Mouse (Mus musculus): ENCODE results near the gene Padi1.

Gene Padi1

DNA sequence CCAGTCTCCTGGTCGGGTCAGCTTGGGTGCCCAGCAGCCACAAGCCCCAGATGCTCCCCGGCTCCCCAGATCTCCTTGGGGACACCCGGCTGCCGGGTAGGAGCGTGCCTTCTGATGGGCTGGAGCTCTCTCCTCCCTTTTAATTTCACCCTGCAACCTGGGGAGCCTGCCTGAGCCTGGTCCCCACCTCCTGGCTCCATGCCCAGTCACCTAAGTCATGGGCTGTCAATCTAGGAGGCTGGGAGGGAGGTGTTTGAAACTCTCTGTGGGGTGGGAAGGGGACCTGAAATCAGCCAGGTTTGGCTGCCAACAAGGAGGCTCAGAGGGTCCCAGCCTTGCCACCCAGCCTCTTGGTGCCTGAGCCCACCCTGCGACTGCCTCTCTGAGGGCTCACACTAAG, at the start of gene Padi1:
Gene Padi1, minus strand, starts transcription at position 113 of the 400 bp plus-strand sequence.
- no peak for DNase-seq (ENCODE audit: low spot score in 2 of 2)

DNA sequence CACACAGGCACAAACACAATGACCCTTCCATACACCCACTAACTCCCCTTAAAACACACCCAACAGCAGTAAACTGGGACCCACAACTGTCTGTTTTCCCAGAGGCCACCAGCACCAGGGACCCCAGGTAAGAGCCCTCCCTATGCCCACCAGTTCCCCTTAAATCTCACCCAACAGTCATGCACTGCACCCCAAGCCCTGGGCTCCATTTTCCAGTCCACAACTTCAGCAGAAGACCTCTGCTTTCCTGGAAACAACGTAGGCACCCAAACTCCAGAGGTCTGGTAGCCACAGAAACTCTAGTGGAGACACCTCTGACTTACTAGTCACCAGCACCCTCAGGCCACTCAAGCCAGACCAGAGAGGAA, 46.6 kb upstream of the Padi1 start:
- no peak for DNase-seq (ENCODE audit: low spot score in 2 of 2)

DNA sequence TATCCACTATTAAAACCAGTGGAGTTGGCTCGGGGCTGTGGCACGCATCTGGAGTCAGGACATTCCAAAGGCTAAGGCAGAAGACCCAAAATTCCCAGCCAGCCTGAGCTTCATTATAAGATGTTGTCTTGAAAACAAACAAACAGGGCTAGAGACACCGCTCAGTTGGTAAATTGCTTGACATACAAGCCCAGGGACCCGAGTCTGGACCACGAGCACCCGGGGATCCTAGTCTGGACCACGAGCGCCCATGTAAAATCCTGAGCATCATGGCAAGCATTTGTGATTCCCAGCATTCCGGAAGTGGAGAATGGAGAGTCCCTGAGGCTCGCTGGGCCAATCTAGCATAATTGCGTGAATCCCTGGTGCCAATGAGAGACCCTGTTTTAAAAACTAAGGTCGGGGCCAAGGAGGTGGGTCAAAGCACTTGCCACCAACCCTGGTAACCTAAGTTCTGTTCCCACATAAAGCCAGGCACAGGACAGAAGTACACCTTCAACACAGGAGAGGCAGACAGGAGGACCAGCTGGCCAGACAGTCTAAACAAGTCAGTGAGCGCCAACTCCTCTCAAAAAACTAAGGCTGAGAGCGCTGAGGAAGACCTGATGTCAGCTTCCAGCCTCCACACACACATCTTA, 46.1 kb upstream of the Padi1 start:
- no peak for DNase-seq (ENCODE audit: low spot score in 2 of 2)

DNA sequence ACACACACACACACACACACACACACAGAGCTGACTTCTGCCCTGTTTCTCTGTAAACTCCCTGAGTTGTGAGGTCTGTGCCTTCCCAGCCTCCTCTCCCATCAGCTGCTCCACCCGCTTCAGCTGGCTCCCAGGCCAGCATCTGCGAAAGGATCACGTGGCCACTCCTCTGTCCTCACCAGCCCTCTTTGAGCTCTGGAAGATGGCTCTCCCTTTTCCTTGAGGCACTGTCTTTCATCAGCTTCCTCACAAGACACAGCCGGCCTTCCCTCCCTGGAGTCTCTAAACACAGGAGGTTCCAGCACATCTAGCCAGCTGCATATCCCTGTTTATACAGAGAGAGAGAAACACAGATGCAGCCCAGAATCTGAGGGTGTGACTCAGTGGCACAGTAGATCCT, 38.3 kb upstream of the Padi1 start:
- no peak for DNase-seq (ENCODE audit: low spot score in 2 of 2)

DNA sequence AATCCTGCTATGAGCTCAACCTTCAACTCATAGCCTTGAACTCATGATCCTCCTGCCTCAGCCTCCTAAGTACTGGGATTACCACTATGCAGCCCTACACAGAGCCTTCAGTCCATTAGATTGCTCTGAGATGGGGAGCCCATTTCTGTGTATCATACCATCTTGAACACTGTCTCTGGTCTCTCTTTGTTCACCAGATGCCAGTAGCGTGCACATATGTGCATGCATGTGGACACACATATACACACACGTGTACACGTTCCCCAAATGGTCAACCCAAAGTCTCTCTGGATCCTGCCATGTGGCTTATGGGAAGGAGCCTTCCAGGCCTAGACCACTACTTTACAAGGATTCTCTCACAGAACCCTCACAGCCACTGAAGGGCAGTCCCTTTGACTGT, 37.4 kb upstream of the Padi1 start:
- DNase-seq (ENCODE audit: low spot score in 2 of 2) = no peak

DNA sequence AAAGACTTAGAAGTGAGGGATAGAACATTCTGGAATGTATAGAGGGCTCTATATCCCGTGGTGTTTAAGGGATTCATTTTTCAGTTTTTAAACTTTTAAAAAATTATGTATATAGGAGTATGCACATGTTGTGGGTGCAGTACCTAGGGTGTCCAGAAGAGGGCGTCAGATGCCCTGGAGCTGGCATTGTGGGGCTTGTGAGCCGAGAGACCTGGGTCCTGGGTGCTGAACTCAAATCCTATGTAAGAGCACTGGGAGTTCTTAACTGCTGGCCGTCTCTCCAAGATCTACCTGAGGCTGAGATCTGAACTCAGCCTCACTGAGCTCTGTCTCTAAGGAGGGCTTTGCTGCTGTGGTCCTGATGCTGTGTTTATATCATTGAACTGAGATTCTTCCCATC, 36.8 kb upstream of the Padi1 start:
- DNase-seq (ENCODE audit: low spot score in 2 of 2) = no peak

DNA sequence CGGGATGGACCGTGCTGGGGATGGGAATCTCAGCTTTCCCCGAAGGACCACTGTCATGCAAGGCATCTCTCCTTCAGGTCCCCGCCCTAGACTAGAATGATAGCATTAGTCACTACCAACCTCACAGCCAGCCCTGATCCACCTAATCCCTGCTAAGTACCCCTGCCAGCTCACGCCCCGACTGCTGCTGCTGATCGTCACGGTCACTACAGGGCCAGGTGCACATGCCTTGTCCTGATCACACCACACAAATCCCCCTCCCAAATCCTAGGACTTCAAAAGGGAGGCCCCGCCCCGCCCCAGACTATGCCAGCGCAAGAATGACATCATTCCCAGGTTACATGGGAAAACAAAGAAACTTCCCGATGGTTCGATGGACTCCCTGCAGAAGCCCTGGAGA, 36.2 kb upstream of the Padi1 start:
- DNase-seq (ENCODE audit: low spot score in 2 of 2) = no peak

DNA sequence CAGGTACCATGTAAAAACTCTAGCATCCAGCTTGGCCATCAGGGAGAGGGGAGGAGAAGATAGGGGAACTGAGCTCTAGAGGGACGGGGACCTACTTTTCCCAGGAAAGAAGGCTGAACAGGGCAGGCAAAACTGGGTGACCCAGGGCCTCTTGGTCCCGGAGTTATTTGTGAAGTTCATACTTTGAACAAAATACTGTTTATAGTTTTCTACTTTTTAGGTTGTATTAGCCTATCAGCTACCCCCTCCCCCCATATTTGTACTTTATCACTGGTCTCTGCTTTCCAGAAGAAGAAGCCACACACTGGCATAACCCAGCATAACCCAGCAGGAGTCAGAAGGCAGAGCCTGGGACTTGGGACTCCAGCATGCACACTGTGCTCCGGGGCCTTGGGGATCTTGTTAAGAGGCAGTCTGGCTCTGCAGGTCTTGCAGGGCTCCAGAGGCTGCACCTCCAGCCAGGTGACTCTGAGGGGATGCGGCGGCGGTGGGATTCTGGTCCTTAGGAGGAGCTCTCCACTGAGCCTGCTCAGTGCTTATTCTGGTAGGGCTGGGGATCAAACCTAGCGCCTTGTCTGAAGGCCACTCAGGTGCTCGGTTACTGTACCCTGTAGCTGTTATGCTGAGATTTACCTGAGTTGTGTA, 35.6 kb upstream of the Padi1 start:
- no peak for DNase-seq (ENCODE audit: low spot score in 2 of 2)

DNA sequence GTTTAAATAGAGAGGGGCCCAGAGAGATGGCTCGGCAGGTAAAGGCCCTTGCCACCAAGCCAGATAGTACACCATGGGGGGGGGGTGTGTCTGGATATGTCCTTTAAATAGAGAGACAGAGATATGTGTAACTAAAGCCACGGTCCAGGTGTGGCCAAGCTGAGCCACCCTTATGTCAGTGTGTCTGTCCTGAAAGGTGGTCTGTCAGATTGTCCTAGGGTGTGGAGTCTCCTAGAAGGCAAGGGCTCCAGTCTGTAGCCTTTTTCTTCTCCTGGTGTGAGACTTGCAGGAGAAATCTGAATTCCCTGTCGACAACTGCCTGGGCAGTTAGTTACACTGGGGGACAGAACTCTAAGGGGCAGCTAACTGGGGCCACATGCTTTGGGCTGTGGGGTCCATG, 34.6 kb upstream of the Padi1 start:
- DNase-seq (ENCODE audit: low spot score in 2 of 2) = no peak

DNA sequence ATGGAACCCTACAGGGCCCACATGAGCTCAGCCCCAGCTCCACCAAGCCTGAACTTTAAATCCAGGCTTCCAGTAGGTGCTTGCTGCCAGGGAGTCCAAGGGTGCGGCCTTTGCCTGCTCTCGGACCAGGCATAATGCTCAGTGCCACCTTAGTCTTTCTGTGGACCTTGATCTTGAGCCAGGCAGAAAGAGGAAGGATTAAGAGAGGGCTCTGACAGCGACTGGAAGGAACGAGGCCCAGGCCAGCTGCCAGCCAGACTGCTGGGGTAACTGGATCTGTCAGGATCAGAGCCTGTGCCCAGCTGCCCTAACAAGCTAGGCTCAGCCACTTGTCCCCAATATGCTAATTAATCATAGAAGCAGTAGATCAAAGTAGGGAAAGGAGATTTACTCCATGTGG, 34.2 kb upstream of the Padi1 start:
- peak; percentile 30 to 36 for DNase-seq (ENCODE audit: low spot score in 2 of 2)

DNA sequence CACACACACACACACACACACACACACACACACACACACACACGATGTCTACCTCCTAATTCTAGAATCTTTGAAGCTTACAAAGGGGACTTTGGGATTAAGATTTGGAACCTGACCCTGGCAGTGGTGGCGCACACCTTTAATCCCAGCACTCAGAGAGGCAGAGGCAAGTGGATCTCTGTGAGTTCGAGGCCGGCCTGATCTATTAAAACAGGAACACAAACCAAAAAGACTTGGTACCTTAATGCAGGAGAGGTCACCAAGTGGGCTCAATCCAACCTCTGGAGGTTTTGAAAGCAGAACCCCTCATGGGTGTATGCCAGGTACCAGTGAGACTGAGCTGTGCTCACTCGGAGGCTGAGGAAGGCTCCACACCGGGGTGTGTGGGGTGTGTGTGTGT, 33.5 kb upstream of the Padi1 start:
- no peak for DNase-seq (ENCODE audit: low spot score in 2 of 2)

DNA sequence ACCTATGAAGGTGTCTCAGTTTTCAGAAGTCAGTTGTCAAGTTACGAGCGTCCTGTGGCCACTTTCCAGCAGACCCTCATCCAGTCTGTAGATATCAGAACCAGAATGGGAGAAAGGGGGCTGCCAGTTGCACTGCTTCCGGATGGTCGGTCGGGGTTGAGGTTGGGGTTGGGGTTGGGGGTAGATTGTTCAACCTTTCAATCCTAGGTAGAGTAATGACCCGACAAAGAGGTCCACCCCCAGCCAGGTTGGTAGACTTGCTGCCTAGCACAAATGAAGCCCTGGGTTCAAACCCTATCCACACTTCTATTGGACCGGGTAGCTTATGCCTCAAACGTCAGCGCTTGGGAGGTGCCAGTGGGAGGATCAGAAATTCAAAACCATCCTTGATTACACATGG, 33.1 kb upstream of the Padi1 start:
- no peak for DNase-seq (ENCODE audit: low spot score in 2 of 2)

DNA sequence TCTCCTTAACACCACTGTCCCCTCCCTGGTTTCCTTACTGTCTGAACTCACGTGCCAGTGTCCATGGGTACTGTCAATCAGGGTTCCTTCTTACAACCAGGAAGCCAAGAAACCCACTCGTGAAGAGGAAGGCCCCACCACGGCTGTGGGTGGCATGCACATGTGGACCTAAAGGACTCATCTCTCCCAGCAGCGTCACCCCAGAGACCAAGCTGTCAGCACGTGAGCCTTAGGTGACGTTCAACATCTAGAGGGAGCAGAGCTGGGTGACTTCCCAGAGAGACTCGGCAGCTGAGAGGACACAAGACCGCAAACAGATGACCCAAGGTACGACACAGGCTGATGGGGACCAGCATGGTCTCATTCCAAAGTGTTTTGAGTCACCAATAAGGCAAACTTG, 31.9 kb upstream of the Padi1 start:
- DNase-seq (ENCODE audit: low spot score in 2 of 2) = no peak

DNA sequence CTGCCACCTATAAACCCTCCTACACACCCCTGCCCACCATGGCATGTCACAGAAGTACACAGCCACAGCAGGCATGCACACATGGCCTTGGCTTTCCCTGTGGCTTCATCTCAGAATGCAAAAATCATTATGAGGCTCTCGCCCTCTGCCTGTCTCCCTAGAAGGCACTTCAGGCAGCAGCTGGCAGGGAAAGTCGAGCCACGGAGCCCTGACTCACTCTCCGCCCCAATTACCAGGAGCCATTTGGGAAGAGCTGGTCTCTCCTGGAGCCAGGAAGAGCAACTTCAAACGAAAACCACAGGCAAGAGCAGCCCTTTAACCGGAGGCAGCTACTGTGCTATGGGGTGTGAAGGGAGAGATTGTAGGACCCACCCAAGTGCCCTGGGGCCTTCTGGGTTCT, 31.1 kb upstream of the Padi1 start:
- no peak for DNase-seq (ENCODE audit: low spot score in 2 of 2)

DNA sequence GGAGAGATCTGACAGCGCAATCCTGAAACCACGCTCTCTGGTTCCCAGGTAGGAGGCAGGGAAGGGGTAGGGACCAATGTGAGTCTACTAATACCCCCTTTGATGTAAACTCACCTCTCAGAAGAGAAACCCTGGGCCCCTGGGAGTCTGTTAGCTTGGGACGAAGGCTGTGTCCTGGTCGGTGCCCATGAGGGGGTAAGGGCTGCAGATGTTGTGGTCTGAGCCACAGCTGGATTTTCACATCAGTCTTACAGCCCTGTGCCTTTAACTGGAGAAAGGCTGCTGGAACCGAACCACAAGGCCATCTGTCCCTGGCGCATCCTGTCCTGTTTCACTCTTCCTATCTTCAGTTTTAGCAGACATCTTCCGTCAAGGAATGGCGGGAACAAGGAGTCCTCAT, 30.6 kb upstream of the Padi1 start:
- no peak for DNase-seq (ENCODE audit: low spot score in 2 of 2)

DNA sequence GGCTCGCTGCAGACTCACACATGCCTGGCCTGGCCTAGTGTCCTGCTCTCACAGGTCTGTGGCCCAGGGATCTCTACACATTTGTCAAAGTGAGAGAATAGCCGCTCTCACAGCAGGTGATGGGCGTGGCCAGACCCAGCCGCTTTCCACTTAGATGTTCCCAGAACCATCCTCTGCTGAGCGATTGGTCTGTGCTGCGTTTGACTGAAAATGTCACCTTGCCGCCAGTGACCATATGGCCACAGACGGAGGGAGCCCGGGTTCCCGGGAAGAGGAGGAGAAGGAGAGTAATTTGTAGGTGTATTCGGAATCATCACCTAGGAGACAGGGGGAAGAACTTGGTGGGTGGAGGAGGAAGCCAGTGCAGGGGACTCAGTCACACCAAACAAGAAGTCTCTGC, 27.4 kb upstream of the Padi1 start:
- no peak for DNase-seq (ENCODE audit: low spot score in 2 of 2)

DNA sequence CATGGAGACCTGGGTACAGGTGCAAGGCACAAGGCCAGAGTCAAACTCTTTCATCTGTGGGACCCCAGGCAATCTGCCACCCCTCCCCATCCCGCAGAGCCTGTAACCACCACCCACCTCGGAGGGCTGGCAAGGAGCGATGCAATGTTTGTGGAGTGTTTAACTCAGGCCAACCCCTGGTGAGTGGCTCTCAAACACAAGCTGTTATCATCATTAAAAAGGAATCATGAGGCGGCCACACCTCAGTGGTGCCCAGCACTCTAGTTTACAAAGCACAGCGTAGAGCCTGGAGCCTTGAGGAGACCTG, 27.1 kb upstream of the Padi1 start:
- no peak for DNase-seq (ENCODE audit: low spot score in 2 of 2)

DNA sequence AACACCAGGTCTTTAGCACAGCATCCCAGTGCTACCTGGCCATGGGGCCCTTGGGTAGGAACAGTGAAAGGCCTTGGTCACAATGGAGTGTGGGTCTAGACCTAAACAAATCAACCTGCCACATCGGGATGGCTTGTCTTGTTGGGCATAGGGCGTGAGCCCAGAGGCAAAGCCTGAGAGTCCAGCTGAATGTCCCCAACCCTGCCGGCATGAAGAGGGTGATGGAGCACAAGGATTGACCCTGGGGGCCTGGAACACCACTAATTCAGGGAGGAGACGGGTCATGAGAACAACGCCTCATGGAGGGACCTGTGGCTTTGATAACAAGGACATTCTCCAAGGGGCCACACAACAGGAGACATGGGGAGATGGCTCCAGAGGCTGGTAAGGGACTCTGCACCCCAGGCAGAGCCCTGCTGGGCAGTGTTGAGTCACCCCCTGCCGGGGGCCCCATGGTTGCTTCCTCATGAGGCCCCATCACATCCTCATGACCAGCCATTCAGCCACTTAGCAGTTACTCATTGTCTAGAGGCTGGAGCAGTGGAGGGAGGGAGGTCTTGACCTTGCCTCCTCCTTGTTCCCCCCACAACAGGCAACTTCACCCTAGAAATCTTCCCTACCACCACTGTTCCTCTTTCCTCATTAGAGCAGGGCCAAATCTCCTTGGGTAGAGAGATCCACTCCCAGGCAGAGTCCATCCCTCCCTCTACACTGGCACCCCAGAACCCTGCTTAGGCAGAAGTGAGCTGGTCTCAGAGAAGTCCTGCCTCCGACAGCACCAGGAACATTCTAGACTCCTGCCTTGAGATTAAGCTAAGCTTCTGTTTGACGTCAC, 26.5 kb upstream of the Padi1 start:
- no peak for DNase-seq (ENCODE audit: low spot score in 2 of 2)

DNA sequence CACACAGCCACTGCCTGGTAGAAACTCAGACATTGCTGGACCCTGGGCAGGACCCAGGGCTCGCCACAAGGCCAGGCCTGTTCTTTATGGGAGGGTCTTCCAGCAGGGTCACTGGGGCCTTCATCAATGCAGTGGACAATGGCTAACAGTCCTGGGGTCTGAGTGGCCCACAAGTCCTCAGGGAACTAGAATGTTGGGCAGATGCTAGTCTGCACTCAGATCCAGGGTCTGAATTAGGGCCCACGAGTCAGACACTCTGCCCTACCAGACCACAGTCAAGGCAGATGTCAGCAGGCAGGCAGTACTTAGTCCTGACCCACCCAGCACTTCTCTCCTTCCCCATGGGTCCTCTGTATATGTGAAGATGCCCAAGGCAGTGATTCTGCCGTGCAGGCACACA, 25.8 kb upstream of the Padi1 start:
- DNase-seq (ENCODE audit: low spot score in 2 of 2) = no peak

DNA sequence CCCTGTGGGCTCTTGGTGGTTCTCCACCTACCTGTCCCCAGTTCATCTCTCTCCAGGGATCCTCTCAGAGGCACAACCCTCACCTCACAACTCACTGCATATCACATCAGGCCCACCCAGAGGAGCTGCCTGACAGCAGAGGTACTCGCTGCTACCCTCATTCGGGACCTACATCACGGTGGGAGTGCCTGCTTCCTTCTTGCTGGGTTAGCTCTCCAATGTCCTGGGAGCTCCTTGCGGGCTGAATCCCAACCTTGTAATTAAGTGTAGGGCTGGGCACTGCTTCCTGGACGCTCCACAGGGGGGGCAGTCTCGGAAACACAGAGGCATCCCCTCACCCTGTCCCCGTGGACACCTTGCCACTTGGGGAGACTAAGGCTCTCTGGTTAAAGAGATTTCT, 25.3 kb upstream of the Padi1 start:
- no peak for DNase-seq (ENCODE audit: low spot score in 2 of 2)

DNA sequence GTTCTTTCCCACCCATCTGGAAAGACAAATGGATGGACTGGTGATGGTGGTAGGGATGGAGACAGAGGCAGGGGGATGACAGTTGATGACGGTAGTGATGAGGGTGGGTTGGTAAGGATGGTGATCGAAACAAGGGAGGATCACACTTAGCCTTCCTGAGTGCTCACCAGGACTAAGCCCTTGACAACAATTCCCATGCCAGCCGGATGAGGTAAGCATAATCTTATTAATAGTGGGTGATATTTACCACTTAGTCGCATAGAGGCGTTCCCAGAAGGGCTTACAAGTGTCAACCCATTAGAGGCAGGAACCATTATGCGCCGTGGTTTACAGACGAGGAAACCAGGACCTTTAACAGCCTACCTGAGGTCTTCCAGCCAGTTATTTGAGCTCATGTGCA, 24.4 kb upstream of the Padi1 start:
- DNase-seq (ENCODE audit: low spot score in 2 of 2) = no peak

DNA sequence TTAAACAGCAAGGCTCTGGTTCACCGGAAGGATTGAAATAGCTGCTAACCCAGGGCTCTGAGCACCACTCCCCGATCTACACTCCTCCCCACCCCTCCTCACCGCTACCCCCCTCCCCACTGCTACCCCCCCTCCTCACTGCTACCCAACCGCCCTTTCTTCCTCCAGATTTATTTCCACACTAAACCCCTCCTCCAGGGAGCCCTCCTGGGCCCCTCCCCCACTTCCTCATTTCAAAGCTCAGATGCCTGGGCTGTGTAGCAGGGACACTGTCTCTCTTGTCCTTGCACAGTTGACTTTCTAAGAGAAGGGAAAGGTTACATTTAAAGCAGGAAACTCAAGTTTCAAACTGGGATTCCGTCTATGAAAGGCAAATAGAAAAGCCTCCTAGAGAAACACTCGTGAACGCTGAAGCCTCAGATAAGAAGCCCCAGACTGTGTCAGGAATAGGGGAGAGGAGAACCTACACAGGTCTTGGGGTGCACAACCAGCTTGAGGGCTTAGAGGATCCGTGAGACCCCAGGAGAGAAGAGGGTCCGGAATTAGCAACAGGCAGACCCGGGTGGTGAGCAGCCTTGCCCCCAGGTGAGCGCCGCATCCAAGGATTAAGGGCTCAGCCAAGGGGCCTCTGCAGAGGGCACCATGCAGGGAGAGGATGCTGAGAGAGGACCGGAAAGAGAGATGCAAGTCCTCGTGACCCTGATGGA, 23.1 kb upstream of the Padi1 start:
- no peak for DNase-seq (ENCODE audit: low spot score in 2 of 2)
